Mouse (Mus musculus) embryo, embryonic 9.5 days (tissue): ENCODE measurements at regions not wholly inside any gene's neighbourhood (a gene's known extent, or its start where the extent isn't known, plus 50 kb on each side); places are given as distances from the start of the nearest gene placed in this dataset.
"Not testable (repeated sequence)": the region's sequence is repeated elsewhere in the genome, so short reads cannot be mapped to it uniquely, and the experiment has no call there.

ENCODE experiments used
- DNase-seq: peaks from one replicate; pipeline ENCODE4 v3.0.0-alpha.2; 2017; ENCODE audit errors: extremely low spot score

- DNase-seq = no peak
Observed at GRCm38 (mm10) chr9:115422786-115423185, 112.6 kb upstream of the Stt3b start.

- DNase-seq = no peak
Observed at GRCm38 (mm10) chr9:115426682-115427081, 116.5 kb upstream of the Stt3b start.

DNA sequence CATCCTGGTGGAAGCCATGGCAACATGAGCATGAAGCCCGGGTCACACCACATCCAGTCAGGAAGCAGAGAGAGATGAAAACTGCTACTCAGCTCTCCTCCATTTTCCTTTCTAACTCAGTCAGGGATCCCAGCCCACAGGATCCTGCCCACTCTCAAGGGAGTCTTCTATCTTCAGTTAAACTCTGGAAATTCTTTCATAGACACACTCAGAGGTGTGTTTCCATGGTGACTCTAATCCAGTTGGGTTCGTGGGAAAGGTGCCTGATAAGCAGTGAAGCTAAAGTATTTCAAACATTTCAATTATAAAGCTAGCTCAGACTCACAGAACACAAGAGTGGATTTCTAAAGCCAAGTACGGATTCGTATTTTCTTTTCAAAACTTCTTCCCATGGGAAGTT, 120.0 kb upstream of the Stt3b start:
- no peak for DNase-seq

GRCm38 (mm10) chr9:115434696-115435095, 124.5 kb upstream of the Stt3b start:
- DNase-seq = no peak

DNA sequence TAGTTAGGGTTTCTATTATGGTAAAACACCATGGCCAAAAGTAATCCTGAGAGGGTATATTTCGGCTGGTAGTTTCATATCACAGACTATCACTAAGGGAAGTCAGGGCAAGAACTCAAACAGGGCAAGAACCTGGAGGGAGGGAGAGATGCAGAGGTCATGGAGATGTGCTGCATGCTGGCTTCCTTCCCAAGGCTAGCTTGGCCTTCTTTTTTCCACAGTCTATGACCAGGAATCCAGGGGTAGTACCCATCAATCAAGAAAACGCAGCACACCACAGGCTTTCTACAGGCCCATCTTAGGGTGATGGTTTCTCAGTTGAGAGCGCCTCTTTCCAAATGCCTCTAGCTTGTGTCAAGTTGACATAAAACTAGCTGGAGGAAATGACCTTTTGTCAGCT, 126.1 kb upstream of the Stt3b start:
- no peak for DNase-seq

DNA sequence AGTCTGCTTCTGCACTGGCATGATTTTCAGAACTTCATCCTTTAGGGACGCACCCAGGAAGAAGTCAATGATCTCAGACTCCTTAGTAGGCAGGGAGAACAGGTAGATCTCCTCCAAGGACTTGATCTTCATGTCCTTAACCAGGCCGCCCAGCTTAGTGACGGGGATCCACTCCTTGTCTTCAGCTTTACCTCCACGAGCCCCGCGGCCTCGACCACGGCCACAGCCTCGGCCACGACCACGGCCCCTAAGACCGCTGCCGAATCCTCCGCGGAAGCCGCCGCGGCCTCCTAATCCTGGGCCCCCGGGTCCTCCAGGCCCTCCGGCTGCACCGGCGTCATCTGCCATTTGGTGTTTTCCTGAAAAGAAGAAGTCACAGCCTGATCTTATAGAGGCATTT, 128.0 kb upstream of the Stt3b start:
- not testable (repeated sequence) for DNase-seq

GRCm38 (mm10) chr9:115446681-115447080, 136.5 kb upstream of the Stt3b start:
- DNase-seq = no peak

- DNase-seq = no peak
Observed at GRCm38 (mm10) chr9:115450741-115451320, 140.6 kb upstream of the Stt3b start.

- DNase-seq = no peak
Observed at GRCm38 (mm10) chr9:115454771-115455170, 144.6 kb upstream of the Stt3b start.

DNA sequence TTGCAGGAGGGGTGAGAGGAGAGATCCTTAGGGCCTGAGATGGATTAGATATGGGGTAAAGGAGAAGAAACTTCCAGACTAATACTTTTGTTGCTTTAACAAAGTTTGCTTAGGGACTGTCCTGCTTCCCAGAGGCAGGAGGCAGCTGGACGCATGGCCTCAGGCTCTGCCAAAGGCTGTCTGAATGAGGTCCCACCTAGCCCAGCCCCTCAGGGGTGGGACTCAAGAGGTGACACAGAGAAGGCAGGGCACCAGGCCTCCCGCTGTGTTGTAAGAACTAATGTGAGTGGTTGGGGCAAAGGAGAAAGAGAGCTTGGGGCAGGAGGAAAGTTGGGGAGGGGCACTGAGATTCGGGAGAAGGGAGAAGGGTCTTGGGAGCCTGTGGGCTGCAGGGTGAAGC, 145.9 kb upstream of the Stt3b start:
- no peak for DNase-seq

GRCm38 (mm10) chr9:115456638-115457037, 146.4 kb upstream of the Stt3b start:
- no peak for DNase-seq

DNA sequence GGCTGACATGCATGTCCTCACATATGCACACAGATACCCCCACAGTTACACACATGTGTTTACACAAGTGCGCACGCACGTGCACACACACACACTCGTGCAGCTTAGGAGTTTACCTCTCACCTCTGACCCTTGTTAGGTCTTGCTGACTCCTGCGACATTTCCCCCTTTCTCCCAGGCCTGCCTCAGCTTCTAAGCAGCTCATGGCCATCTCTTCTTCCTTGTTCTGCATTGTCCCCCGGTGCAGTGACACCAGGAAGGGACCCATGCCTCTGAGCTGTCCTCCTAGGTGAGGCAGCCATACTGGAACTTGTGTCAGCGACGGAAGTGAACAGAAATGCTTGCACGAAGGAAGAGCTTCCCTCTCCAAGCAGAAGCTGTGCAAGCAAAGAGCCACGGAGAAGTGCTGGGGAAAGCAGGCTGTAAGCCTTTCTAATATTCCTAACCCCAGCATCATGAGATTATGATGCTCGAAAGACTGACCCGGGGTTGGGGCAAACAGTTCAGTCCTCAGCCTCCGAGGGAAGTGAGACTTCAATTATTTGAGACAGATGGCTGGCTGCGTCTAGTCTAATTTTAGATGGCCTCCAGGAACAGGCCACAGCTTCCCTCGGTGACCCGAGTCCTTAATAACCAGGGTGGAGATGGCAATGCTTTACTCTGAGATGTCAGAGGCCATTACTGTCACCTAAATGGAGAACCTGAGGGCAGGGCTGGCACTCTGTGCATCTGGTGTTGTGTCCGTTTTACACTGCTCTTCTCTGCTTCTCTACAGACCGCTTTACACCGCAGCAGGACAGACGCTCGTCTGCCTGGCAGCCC, 147.9 kb upstream of the Stt3b start:
- DNase-seq = no peak

DNA sequence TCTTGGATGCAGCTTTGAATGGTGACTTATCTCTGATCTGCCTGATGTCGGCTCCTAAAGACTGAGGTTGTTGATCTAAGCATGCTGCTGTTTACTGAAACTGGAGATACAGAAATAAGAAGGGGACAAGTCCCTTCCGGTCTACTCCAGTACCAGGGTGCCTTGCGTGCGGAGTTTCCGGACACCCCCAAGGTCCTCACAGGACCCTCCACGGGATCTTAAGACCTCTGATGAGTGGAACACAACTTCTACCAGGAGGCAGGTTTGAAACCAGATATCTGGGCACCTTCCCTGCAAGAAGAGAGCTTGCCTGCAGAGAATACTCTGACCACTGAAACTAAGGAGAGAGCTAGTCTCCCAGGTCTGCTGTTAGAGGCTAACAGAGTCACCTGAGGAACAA, 148.9 kb upstream of the Stt3b start:
- not testable (repeated sequence) for DNase-seq

DNA sequence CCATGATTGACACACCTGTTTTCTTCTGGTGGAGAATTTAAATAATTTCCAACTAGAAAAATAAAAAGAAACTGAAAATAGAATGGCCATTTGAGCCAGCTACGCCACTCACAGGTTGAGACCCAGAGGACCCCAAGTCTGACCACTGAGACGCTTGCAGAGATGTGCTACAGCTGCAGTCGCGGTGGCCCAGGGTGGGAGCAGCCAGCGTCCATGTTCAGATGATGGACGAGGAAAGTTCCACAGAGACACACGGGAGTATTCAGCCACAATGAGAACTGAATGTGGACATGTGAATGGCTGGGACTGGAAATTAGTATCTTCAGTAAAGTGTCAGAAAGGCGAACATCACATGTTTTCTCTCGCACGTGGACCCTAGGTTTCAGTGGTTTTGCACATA, 155.1 kb upstream of the Stt3b start:
- no peak for DNase-seq

GRCm38 (mm10) chr9:115468641-115469040, 158.4 kb upstream of the Stt3b start:
- no peak for DNase-seq

DNA sequence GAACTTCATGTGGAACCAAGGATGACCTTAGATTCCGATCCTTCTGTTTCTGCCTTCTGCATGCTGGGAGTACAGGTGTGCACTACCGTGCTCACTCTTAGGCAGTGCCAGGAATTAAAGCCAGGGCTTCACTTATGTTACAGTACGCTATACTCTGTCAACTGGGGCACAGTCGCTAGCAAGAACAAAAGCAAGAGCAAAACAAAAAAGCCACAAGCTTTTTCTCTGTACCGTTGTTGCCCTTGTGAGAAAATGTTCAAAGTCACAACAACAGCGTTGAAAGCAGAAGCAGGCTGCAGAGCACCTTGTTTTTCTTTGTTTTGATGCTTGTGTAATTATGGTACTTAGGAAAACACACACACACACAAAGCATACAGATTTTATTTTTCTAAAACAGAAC, 161.4 kb upstream of the Stt3b start:
- no peak for DNase-seq

DNA sequence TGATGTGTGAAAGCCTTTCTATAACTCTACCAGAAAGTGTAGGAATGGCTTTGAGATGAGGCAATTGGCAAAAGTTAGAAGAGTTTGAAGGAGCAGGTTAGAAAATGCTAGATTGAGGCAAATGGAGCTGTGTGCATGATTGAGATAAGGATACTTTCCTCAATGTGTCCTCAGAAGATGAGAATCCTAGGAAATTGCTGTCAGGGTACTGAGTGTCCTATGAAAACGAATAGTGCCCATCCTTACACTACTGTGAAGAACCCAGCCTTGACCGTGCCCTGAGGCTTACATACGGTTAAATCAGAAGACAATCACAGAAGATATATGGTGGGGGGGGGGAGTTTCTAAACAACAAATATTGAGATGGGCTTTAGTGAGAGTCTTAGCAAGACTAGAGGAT, 162.8 kb upstream of the Stt3b start:
- DNase-seq = no peak

DNA sequence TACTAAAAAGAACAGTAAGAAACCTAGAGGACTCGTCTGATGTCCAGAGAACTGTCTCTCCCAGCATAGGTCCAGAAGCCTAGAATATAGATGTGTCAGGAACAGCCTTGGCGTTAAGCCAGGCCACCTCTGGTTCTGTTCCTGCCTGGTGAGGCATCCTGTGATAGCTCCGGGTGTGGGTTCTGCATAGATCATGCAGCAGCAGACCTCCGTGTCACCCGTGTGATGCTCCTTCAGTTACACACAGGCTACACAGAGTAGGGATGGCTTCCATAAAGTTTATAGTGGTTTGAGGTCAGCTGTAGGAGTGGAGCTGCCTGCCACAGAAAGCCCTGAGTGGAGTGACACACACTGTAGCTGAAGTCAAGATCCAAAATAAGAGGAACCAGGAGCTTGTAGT, 163.6 kb upstream of the Stt3b start:
- no peak for DNase-seq

- no peak for DNase-seq
Observed at GRCm38 (mm10) chr9:115474342-115474741, 164.1 kb upstream of the Stt3b start.

DNA sequence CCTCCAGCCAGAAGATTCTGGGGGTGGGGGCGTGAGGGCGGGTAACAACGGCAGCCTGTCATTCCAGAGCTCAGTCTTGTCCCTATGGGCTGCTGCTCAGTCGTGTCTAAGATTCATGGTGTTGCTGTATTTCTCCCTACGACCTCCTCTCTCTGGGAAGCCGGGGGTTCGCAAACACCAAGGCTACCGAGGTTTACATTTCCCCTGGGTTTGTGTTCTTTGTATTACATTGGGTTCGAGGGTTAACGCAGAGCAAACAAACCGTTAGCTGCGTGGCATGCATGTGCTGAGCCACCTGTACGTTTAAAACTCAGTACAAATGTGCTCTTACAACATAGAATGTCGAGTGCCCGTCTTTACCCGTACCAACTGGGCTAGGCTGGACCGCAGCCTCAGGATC, 166.0 kb upstream of the Stt3b start:
- no peak for DNase-seq

- no peak for DNase-seq
Observed at GRCm38 (mm10) chr9:115477556-115478220, 167.5 kb upstream of the Stt3b start.

DNA sequence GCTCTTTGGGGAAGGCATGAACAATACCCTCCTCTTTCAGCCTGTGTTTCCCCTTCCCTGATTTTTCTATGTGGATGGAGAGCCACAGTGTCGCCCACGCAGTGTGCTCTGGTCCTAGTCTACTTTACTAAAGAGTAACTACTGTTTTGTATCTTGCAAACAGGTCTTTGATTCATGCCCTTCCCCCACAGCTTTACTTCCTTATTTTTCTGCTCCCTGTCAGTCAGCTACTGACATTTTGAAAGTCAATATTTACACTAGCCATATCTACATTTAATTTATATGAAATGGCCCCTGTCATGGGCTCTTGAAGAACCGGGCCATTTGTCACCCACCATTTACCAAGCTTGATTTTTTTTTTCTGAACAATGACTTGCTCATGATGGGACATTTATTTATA, 168.7 kb upstream of the Stt3b start:
- DNase-seq = no peak

DNA sequence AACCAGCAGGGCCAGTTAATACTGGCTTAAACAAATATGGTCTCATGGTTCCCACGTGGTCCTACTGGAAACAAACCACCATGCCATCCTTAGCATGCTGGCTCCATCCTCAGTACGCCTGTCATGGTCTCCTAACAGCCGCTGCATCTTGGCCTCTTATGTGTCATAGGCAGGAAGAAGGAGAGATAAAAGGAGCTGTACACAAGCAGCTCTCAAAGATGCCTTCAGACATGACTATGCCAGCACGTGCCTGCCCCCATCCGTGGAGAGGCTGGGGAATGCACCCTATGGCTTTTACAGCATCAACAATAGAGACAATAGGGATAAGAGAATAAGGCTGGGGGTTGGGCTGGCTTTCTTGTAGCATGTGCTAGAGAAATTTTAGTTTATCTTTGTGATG, 171.0 kb upstream of the Stt3b start:
- no peak for DNase-seq
